Mouse (Mus musculus) CH12.LX (cell line): ENCODE data around the gene Epb41.

Experiments
- BHLHE40 ChIP-seq: IDR thresholded peaks from 2 replicates; pipeline ENCODE4 v1.6.1; 2011; ENCODE audit warnings: mild to moderate bottlenecking, low read depth, low read length, improper control_type of control experiment
- CTCF ChIP-seq, 2 experiments: IDR thresholded peaks in 1 of 2; conservative IDR thresholded peaks in 1 of 2; 2 replicates each; pipeline ENCODE4 v1.5.1; 2011 to 2012; ENCODE audit warnings: low read depth in 2 of 2, low read length in 2 of 2, improper control_type of control experiment in 1 of 2, inconsistent platforms in 1 of 2, mild to moderate bottlenecking in 1 of 2, moderate library complexity in 1 of 2
- ELF1 ChIP-seq: IDR thresholded peaks from 2 replicates; pipeline ENCODE4 v1.6.1; 2014; ENCODE audit warnings: low read depth, mild to moderate bottlenecking, inconsistent platforms, low read length, improper control_type of control experiment
- EP300 ChIP-seq: IDR thresholded peaks from 2 replicates; pipeline ENCODE4 v1.6.1; 2011; ENCODE audit warnings: low read length, improper control_type of control experiment
- MAFK ChIP-seq: IDR thresholded peaks from 2 replicates; pipeline ENCODE4 v1.6.1; 2011; ENCODE audit warnings: low read length, improper control_type of control experiment; ENCODE audit not compliant: insufficient replicate concordance
- NELFE ChIP-seq: IDR thresholded peaks from 2 replicates; pipeline ENCODE4 v1.6.1; 2011; ENCODE audit warnings: low read depth, low read length, improper control_type of control experiment
- POLR2A ChIP-seq: IDR thresholded peaks from 2 replicates; pipeline ENCODE4 v1.6.1; 2011; ENCODE audit warnings: low read depth, mild to moderate bottlenecking, improper control_type of control experiment, low read length
- RAD21 ChIP-seq: IDR thresholded peaks from 2 replicates; pipeline ENCODE4 v1.6.1; 2011; ENCODE audit warnings: low read depth, mild to moderate bottlenecking, low read length, improper control_type of control experiment, moderate library complexity
- SIN3A ChIP-seq: IDR thresholded peaks from 2 replicates; pipeline ENCODE4 v1.6.1; 2012; ENCODE audit warnings: low read length, improper control_type of control experiment, inconsistent platforms
- TBP ChIP-seq: conservative IDR thresholded peaks from 2 replicates; pipeline ENCODE4 v1.6.1; 2011; ENCODE audit warnings: low read depth, low read length, improper control_type of control experiment
- USF1 ChIP-seq: IDR thresholded peaks from 2 replicates; pipeline ENCODE4 v1.6.1; 2014; ENCODE audit warnings: low read depth, mild to moderate bottlenecking, inconsistent platforms, low read length, improper control_type of control experiment
- USF2 ChIP-seq: conservative IDR thresholded peaks from 2 replicates; pipeline ENCODE4 v1.6.1; 2011; ENCODE audit warnings: low read depth, low read length, improper control_type of control experiment

DNA sequence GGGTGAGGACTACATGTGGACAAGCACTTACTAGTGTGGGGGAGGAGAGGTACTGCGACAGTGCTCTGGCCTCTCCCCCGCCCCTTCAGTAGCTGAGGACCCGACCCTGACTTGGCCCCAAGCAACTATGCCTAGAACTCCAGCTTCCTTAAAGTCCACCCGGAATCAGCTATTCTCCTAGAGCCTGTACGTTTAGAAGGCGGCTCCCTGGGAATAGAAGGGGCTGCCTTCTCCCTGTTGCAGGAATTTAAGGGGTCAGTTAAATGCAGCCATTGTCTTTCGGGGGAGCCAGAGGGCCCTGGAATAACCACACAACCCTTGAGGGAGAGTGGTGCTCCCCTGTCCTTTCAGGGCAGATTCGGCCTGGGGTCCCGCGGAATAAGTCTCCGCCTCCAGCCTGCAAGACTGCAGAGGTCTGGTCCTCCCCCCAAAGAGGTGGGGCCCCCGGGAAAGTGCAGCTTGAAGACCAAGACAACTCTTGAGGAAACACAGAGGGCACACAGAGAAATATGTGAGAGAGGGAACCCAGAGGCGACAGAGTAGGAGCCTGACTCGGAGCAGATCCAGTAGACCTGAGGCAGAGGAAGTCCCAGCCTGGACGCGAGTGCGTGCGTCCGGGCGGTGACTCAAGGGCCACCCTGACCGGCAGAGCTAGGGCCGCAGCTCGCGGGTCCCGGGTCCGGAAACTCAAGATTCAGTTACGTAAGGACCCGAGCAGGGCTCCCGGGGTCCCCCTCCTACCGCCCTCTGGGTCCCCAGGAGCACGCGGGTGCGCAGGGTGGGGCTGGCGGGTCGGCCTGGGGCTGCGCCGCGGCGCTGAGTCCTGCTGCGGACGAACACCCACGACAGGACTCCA lies 816 bp downstream of the Epb41 start, which contains the start of gene Gm10300:
- TF ChIP-seq CTCF (conservative IDR thresholded peaks at IDR 0.05 in 1 of 2, IDR thresholded peaks at IDR 0.05 in 1 of 2; ENCODE audit: low read depth in 2 of 2, low read length in 2 of 2) (no peak), TBP (no peak), USF1 (no peak), MAFK (no peak), ELF1 (no peak), POLR2A (no peak), BHLHE40 (no peak), RAD21 (no peak), NELFE (no peak), USF2 (no peak), EP300 (no peak), SIN3A (no peak)
